Mouse (Mus musculus) ES-CJ7 (cell line): ENCODE measurements around the gene Sirt4.
"Not testable (repeated sequence)": the region's sequence is repeated elsewhere in the genome, so short reads cannot be mapped to it uniquely, and the experiment has no call there.

Experiments
- DNase-seq: peaks from one replicate; pipeline ENCODE4 v3.0.0; 2011; ENCODE audit warnings: low read depth, low spot score

The Sirt4 gene

DNA sequence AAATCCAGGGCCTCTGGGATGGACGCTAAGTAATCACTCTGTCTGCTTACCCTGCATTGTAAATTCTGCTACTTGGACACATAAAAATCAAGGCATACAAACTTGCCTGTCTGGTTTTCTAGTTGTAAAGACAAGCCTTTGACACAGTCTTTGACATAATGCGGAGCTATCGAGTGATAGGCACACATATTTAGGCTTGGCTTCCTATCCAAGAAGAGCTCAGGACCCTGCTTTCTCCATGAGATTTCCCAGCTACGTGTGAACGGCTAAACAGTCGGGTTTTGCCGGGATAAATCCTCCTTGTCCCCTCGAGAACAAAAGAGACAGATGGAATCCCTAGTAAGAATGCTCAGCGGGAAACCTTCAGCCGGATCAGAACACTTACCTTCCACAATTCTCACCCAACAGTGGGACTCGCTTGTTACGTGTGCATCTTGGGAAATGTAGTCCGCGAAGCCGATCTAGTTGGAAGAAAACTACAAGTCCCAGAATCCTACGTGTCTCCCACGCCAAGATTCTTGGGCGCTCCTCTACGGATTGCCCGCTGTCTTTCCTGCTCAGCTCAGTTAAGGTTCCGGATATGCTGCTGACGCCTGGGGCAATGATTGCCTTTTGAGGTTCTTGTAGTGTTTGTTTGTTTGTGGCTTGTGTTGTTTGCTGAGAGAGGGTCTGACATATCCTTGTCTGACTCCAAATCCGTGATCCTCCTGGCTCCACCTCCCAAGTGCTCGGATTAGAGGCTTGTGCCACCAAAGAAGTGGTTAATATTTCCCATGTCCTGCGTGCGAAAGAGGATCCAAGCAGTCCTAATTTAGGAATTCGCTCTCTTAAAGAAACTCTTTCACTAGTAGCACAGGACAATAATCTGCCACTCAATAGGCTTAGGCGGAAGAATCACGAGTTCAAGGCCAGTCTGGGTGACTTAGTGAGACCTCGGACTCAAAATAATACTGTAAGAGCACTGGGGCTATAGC lies at the start of gene Sirt4:
Sirt4 (minus strand) TSS at position 779 of the 974 bp plus-strand sequence.
- peak; percentile 99 for DNase-seq

DNA sequence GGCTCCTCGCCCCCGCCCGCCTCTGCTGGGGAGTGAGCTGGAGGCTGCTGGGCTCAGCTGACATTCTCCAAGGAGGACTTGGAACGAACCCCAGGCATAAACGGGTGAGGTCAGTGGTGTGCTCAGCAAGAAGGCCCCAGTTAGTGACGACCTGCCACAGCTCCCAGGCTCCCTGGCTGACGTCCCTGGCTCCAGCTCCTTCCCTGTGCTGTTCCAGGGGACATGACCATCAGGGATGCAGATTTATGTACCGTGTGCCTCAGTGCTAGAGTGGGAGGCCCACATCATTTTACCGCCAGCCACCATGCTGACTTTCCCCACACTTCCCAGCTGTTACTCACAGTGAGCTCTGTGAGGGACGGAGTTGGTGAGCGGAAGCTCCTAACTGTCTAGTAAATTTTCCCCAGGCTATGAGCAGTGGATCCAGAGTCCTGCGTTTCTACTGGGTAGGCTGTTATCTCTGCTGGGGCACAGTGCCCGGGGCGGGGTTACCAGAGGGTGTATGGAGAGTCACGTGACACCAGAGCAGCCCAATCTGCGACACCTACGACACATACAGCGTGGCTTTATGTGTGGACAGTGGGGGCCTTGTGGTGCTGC lies 47.2 kb upstream of the Sirt4 start:
- peak; percentile 41 for DNase-seq

DNA sequence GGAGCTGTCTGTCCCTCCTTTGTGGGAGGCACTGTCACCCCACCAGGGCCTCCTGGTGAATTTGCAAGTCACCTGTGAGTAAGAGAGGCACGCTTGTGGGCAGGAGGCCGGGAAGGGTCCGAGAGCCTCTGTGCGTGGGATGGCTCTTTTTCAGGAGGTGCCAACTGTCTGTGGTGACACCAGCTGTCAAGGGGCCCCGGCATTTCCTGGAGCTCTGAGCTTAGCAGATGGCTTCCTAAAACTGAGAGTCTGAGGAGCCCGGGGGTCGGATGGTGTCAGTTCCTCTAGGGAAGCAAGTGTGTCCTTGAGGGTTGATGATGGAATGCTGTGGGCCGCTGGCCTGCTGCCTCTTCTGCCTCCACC lies 45.9 kb upstream of the Sirt4 start:
- no peak for DNase-seq

DNA sequence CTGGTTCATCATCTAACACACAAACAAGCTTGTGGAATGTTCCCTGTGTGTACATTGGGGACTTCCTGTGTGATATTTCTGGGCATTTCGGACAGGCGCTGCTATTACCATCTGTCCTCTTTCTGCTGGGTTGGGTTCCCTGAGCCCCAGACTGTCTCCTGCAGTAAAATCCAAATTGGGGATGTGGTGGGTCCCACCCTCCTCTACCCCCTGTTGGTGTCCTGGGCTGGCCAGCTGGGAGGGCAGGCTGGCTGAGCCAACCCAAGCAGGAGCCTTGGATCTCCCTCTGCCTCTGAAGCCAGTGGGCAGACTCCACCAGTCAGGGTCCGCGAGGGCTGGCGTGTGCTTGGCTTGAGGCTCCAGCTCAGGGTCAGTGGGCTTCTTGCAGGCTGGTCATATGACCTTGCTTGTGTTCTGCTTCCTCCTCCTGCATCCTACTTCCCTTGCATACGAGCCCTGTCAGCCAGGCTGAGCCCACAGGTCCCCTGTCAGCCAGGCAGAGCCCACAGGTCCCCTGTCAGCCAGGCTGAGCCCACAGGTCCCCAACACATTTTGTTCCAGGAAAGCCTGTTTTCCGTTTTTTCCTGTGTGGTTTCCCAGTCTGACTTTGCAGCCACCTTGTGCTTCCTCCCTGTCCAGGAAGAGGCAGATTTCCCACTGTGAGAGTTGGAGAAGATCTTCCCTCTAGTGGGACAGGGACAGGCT lies 45.4 kb upstream of the Sirt4 start:
- DNase-seq: no peak

DNA sequence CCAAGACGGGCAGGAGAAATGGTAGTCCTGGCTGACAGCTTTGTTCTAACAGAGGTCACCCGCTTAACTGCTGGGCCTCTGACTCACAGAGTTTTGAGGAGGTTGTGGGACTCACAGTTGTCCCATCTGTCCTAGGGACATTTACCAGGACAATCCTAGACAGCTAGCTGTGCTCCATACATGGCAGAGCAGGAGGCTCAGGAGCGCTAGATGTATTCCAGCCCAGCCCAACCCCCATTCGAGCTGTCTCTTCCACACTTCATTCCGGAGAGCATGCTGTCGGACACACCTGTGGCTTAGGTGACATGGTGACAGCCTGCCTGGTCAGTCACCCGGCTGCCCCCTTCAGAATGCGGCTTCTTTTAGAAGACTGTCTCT lies 44.8 kb upstream of the Sirt4 start:
- DNase-seq: no peak

DNA sequence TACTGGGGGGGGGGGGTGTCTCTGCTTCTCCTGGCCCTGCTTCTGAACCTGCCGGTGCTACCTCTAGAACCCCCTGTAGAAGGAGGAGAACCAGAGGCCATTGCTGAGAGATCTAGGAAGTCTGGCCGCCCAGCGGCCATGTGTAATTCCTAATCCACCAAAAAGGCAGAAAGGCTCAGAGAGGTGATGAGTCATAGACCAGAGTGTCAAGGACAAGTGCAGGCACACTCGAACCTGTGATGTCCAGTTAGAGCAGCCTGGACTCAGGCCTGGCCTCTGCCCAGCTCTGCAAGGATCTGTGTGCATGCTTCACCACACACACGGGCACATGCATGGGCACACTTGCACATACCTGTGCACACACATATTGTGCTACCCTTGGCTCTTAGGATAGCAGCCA lies 43.6 kb upstream of the Sirt4 start:
- DNase-seq: no peak

DNA sequence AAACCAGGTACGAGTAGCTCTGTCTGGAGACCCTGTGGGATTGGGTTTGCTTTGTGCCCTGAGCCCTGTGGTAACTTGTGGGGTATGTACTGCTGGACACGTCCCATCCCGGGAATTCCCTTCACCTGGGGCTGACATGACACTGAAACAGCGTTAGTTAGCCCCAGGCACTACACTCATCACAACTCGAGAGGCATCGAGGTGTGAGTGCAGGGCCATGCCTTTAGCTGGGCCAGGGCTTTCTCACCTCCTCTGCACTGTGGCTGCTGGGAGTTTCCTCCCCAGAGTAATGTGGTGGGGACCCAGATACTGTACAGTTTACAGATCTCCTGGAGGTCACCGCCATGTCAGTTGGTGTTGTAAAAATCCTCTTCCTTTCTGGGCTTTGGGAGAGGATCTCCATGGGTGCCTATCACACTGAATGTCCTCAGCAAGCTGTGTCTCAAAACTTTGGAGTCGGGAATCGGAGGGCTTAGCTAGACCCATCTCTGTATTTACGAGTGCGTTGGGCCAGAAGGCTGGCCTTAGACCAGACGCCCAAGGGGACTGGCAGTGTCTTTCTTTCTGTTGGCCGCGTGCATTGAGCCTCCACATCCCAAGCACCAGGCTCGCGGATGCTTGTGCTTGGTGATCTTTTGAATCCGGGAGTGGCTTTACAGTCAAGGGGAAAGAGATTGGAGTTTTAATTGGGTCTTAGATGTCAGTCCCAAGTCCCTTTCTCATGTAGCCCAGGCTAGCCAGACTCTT lies 42.1 kb upstream of the Sirt4 start:
- no peak for DNase-seq

DNA sequence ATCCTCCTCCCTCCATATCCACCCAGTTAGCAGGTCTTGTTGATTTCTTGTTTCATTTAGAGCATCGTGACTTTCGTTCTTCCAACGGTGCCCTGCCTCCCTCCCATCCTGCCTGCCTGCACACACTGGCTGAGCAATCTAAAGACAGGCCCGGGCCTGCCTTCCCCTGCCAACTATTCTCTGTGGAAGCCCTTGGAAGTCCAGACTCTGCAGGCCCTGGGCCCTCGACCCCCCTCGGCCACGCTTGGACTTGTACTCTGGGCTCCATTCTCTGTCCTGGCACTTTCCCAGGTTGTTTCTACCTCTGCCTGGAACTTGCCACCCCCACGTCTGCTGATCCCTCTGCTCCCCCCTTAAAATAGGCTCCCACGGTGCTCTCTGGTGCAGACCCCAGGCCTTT lies 41.4 kb upstream of the Sirt4 start:
- no peak for DNase-seq

DNA sequence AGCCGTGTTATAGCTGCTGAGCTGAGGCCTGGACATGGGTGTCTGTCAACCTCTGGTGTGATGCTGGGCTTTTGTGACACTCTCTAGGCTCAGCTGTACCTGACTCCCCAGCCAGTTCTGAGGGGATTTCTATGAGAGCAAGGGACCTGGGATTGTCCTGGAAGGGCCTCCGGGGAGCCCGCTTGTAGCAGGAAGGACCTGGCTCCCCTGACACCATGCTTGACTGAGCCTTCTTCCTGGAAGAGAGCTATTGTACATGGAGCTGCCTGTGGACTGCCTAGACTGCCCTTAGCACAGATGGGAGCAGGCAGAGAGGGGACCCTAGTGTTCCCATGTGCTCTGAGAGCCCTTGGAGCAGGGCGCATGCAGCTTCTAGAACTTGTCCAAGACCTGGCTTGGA lies 40.9 kb upstream of the Sirt4 start:
- DNase-seq: no peak

DNA sequence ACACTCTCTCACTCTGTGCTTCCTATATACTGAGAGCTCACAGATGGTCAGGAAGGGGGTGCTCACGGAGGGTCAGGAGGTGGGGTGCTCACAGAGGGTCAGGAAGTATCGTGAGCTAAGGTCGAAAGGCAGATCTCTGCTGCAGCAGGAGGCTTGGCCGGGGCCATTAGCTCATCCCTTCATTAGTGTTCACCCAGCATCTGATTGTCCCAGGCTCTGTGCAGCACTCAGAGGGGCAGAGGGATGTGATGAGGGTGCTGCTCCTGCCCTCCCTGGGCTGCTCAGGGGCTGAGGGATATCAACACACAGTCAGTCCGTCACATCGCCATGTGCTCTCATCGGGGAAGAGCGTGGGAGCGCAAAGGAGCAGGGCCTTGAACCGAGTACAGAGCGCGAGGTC lies 39.9 kb upstream of the Sirt4 start:
- DNase-seq: no peak

DNA sequence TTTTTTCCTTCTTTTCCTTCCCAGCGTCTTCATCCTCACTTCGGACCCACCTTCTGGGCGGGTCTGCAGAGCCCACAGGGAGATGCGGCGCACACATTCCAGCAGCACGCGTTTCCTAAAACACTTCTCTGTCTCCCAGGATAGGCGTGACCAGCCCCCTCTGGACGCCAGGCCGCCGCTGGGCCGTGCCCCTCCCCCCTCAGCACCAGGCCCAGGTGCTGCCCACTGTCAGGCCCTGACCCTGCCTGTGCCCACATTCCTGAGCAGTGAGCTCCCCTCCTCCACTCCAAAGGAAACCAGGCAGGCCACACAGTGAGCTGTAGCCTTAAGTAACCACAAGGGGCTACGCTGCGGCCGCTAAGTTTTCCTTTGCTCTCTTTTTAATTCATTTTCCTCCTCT lies 39.4 kb upstream of the Sirt4 start:
- no peak for DNase-seq

DNA sequence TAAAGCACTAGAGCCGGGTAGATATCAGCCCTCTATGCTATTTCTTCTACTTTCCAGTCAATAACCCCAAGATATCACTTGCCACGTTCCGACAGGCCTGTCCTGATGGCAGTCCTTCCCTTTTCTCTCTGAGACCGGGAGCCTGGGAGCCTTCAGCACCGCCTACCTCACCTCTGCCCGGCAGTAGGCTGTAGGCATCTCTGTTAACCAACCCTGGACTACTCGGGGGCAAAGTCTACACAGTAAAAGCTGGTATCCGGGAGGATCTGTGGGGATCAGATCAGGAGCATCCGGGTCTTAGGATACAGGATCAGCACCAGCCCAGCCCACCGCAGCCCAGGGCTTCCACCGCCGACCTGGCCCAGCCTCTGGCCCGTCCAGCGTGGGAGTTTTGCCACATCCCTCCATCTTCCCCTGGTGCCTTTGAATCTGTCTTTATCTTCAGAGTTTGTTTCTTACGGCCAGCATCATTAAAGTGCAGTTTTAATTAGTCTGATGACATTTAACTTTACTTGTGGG lies 38.5 kb upstream of the Sirt4 start:
- no peak for DNase-seq

DNA sequence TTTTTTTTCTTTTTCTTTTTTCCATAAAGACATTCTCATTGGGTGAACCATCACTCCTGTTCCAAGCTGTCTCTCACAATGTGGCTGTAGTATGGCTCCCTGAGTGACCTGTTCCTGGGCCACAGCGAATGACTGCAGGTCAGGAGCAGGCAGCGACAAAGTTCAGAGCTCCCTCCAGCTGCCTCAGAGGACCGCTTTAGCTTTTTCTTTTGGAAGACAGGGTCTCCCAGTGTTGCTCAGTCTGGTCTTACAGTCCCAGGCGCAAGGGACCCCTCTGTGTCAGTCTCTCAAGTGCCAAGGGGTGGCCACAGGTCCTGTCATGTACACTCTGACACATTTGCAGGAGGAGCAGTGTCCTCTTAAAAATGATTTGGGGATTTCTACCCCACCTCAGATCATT lies 38.0 kb upstream of the Sirt4 start:
- no peak for DNase-seq

DNA sequence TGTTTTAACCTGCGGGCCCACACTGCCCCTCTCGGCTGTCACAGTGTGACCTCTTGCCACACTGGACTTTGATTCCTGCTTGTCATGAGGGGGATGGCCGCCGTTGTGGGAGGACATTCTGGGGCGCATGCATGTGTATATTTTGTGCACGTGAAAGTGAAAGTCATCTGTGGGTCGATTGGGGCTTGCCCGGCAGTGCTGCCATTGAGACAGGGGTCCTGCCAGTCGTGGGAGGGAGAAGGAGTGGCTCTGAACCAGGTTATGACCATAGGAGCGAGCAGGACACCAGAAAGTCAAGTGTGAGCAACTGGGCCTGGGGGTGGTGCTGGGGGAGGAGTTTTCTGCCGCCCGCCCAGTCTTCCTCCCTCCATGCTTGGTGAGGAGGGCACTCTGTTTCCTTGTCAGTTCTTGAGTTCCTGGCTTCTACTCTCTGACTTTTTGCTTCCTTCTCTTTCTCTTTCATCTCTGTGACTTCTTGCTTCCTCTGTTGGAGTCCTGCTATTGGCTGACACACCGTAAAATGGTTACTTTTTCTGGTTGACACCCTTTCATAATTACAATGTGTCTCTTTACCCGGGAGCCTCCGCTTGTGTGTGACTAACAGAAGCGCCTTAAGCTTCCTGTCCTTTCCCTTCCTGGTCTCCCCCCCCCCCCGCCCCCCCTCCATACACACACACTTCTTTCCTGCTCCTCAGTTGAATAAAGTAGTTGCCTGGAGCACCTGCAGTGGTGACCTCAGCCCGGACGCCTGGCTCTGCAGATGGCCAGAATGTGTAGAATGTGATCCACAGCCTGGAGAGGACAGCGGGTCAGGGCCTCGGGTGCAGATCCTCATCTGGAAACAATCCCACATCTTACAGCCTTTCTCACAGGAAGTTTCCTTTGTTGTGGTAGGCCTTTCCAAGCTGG lies 37.3 kb upstream of the Sirt4 start:
- no peak for DNase-seq

DNA sequence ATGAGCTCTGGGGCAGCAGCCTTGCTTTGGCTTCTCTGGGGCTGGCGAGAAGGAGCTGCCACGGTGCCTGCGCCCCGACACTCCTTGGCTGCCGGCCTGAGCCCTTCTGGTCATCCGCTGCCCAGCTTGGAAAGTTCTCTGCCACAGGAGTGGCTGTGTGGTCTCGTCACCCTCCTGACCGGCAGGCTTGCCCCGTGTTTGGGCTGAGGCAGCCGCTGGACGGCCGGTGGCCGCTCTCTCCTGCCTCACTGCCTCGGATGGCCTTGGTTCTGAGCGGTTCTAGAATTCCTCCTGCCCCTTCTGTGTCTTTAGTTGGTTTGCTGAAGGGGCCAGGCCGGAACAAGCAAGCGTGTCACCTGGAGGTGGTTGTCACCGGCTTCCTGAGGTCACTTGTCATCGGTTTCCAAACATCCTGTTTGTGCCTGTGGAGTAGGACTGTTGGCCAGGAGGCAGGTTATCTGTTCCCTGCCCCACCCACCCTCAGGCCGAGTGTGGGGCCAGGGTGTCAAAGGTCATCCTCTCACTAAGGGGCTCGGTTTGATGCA lies 35.9 kb upstream of the Sirt4 start:
- no peak for DNase-seq

DNA sequence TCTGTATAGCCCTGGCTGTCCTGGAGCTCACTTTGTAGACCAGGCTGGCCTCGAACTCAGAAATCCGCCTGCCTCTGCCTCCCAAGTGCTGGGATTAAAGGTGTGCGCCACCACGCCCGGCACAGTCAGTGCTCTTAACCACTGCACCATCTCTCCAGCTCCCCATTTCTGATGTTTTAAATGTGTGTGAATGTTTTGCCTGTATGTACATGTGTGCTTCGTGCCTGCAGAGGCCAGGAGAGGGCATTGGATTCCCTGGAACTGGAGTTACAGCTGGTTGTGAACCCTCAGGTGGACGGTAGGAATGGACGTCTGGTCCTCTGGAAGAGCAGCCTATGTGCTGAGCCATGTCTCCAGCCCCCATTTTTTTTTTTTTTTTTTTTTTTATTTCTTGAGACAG lies 33.7 kb upstream of the Sirt4 start:
- not testable (repeated sequence) for DNase-seq

DNA sequence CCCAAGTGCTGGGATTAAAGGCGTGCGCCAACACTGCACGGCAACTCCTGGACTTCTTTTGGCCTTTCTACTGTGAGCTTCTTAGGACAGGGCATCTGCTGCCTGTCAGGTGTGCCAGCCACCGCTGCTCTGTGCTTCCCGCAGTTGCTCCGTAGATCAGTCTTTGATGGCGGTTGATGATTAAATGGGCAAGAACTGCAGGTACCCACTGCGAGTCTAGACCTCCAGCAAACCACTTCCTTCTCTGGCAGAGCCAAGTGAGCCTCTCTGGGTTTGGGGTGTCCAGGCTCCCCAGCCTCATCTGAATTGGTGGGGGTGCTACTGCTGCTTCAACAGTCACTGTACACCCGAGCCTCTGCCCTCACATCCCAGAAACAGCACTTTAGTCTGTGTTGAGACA lies 33.0 kb upstream of the Sirt4 start:
- no peak for DNase-seq

DNA sequence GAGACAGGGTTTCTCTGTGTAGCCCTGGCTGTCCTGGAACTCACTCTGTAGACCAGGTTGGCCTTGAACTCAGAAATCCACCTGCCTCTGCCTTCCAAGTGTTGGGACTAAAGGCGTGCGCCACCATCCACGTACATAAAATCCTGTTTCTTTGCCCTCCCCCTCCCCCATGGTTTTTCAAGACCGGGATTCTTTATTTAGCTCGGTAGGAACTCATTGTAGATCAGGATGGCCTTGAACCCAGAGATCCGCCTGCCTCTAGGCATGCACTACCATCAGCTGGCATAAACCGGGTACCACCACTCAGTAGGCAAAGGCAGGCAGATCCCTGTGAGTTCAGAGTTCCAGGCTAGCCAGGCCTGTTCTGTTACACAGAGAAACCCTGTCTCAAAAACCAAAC lies 32.4 kb upstream of the Sirt4 start:
- peak; percentile 46 for DNase-seq

DNA sequence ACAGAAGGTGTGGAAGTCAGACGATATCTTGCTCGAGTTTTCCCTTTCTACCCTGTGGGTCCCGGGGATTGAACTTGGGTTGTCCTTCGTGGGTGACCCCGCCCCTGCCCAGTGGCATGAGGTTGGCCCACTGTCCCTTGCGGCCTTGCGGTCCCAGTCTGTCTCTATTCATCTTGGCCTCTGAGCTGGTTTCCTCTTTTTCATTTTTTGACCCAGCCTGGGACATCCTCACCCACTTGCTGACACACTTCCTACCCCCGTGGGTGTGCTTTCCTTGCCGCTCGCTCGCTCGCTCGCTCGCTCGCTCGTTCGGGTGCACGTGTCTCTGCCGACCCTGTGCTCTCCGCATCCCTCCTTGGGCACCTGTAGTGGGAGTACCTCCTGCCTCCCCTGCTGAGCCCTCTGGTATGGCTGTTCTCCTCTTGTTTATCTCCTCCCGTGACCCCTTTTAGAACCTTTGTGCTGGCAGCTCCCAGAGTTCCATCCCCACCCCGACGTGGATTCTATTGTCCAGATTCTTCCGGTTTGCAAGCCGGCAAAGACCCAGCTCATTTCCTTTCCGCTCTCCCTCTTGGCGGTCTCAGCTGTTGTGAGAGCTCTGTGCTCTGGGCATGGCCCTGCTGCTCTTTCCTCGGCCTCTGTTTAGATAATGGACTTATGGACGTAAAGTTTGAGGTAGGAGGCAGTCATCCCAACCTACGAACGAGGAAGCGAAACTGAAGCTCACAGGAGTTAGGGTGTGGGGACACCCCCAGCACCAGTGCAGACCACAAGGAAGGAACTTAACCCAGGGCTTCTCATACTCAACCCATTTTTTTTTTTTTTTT lies 31.8 kb upstream of the Sirt4 start:
- peak; percentile 80 for DNase-seq
